Mouse (Mus musculus): ENCODE results near the gene Nxf1.

Nxf1 gene

DNA sequence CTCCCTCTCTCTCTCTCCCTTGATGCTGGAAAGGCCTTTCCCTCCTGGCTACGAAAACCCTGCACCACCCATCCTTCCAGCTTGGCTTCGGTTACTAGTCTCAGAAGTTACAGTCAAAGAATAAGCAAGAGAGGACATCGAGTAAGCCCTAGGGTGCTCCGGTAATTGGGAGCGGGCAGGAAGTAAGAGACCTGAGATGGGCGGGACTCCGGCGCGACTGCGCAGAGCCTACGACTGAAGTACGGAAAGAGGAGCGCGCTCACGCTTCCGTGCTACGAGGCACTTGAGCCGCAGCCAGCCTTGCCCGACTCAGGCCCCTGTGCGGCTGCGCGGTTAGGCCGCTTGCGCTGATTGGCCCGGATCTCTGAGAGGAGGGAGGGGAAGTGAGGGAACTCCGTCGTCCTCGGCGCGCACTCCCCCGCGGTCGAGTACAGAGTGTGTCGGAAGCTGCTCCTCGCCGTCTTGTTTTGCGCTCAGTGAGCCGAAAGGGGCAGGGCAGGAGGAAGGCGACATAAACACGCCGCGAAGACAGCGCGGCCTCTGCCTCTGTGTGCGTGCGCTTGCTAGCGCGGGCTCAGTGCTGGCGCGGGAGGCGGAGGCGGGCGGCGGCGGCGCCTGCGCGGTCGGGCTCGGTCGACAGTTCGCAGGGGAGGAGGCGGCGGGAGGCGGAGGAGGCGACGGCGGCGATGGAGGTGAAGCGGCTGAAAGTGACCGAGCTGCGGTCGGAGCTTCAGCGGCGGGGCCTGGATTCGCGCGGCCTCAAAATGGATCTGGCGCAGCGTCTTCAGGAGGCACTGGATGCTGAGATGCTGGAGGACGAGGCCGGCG is 62.9 kb downstream of the Nxf1 start, which contains the start of gene Hnrnpul2:
Gene Hnrnpul2 (plus strand): TSS at position 415 of the 828 bp plus-strand sequence.
- DNase-seq (ENCODE audit: low spot score): peak; percentile 99

Data from testis, postnatal 14 days (tissue).